Mouse (Mus musculus) spleen, adult 2 months (tissue): ENCODE data around the gene Tpd52l1.

ENCODE experiments used
- CTCF ChIP-seq: fragments of 200-500 bp; IDR thresholded peaks from 2 replicates; pipeline ENCODE4 v1.5.1; 2011; ENCODE audit warnings: mild to moderate bottlenecking, inconsistent platforms; ENCODE audit not compliant: insufficient read depth, insufficient read length, insufficient replicate concordance; ENCODE audit errors: extremely low read depth
- POLR2A ChIP-seq: fragments of 200-500 bp; IDR thresholded peaks from 2 replicates; pipeline ENCODE4 v1.6.1; 2011; ENCODE audit warnings: low read depth, low read length, inconsistent platforms

DNA sequence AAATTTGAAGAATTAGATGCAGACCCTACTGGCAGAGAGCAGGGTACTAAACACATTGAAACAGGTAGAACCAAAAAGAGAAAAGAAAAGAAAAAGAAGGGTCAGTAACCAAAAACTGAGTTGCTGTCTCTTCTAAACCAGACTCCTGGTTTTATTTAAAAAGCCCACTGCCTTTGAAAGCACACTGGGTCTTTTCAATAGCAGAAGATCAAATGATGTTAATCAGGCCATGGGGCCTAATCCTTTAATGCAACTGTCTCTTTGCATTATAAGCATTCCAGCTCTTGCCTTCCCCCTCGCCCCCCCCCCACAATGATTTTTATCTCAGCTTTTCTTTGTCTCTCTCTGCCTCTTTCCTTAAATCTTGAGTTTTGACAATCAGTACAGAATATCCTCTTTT lies 149.3 kb downstream of the Tpd52l1 start:
- TF ChIP-seq POLR2A (no peak), CTCF (no peak)
